Mouse (Mus musculus): Measurements from ENCODE around the gene Pla2g4a.

GRCm38 (mm10) chr1:149898001-149898625 lies 63.0 kb downstream of the Pla2g4a start:
- TF ChIP-seq CTCF (IDR thresholded peaks at IDR 0.05; ENCODE audit: borderline replicate concordance, insufficient read depth, low read length), result no peak
- TF ChIP-seq POLR2A (IDR thresholded peaks at IDR 0.05; ENCODE audit: low read depth, low read length), result no peak

Data from embryonic fibroblast, embryonic 13.5 days (primary cell).